Mouse (Mus musculus) CD4-positive helper T cell, adult 2 months (primary cell): ENCODE measurements at regions not wholly inside any gene's neighbourhood (a gene's known extent, or its start where the extent isn't known, plus 50 kb on each side); places are given as distances from the start of the nearest gene placed in this dataset.

Experiments used
- DNase-seq: peaks from one replicate; pipeline ENCODE4 v3.0.0-alpha.2; 2012; ENCODE audit warnings: low read depth, missing footprints, low spot score

DNA sequence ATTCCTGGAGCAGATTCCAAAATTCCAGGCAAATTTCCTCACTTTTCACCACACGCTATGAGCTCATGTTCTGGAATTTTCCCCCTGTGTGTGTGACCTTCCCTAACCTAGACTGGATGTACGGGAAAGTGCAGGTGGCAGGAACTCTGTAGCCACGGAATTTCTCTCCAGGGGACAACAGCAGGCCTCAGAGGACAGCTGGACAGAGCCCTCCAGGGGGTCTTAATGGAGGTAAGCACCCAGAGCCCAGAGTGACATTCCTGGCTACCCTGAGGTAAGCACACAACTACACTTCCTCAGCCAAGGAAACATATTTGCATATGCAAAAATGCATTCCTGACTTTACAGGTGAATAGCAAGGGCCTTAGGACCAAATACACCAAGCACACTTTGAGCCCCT is 135.8 kb downstream of the Fam43a start:
- no peak for DNase-seq

DNA sequence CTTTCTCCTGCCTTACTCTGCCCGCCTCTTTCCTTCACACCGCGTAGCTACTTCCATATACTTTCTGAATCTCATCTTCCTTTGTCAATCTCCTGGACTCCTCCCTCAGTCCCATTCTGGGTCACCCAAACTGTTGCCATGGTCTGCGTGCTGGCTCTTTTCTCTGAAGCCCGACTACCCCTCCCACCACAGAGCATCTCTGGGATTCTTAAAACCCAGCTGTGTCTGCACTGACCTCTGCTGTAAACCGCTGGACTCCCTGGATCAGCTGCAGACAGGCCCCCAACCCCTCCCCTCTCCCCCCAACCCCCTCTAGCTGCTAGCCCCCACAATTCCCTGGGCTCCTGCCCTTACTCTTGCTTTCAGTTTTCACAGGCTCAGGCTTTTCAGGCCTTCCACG is 136.4 kb downstream of the Fam43a start:
- DNase-seq = no peak

DNA sequence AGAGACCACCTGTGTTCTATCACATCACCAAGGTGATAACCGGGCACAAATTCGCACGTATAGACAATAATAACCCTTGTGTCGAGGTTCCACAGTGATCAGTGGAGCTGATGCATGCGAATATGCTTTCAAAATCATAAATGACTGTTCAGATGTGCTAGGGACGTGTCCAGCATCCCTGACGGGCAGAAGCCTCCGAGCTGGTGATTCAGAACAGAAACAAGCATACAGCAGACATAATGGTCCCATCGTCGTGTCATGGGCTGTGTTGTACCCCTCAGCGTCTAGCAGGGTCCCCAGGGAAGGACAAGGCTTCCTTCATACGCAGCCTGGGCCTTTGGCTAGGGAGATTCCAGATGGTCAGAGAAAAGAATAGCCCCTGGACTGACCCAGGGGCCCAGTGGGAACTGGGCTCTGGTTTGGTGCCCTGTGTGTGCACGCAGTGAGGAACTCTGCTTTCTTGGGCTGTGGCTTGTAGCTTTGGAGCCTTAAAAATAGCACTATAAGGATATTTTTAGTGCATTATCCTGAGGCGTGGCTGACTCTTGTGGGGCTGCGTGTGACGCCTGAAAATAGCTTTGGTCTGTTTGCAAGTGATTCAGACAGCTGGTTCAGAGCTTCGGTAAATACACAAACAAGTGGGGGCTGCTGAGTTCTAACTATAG is 137.3 kb downstream of the Fam43a start:
- no peak for DNase-seq

DNA sequence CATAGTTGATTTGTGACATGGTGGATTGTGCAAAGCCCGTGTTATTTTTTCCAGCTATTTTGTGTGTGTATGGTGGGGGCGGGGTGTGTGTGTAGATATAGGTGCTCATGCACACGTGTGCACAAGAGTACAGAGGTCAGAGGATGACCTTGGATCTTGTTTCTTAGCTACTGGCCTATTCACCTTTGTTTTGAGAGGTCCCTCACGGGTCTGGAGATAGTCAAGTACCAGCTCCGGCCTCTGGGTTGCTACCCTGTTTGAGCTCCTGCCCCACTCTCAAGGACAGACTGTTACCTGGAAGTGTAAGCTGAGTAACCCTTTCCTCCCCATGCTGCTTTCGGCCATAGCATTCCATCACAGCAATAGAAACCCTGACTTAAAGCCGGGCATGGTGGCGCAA is 138.0 kb downstream of the Fam43a start:
- no peak for DNase-seq

DNA sequence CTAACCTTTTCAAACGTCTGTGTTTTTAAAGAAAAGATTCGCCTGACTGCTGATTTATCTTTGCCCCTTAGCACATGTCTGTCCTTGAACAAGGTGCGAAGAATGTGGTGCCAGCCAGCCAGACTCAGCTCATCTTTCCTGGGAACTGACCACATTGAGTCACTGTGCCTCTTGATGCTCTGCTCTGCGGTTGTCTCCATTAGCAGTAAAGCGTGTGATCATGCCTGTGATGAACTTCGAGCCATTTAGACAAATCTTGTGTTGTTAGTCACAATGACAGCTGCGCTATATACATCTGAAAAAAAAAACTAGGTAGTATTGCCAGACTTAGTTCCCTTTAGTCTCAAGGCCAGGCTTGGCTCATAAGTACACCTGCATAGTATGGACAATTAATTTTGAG is 140.1 kb downstream of the Fam43a start:
- DNase-seq = no peak

DNA sequence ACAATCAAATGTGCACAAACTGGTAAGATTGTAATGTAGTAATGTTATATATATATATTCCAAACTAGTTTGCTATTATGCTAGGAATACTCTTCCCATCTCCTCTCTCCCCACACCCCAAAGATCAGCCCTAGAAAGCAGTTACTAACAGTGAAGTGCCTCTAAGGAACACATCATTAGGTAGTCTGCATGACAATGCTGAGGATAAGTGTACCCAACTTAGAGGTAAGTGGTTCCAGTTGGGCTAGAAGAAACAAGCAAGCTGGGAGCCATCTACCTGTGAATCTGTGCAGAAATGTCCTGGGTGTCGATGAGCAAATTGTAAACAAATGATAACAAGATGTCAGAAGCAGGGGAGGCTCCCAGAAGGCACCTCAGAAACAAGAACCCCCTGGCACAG is 141.7 kb downstream of the Fam43a start:
- DNase-seq = no peak

DNA sequence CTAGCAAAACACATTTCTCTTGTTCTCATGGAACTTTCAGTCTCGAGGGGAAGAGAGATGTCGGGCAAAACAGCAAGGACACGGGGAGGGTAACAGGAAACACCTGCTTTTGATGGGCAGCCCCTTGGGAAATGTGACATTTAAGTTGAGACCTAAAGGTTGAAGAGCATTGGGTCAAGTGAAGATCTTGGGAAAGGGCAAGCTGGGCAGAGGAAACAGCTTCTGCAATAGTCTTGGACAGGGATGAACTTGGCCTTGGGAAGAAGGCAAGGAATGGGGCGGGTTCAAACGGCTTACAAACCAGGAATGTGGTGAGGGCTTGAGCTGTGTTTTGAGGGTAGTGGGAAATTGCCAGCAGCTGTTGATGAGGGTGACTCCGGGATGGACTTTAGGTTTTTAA is 143.0 kb downstream of the Fam43a start:
- DNase-seq = no peak

DNA sequence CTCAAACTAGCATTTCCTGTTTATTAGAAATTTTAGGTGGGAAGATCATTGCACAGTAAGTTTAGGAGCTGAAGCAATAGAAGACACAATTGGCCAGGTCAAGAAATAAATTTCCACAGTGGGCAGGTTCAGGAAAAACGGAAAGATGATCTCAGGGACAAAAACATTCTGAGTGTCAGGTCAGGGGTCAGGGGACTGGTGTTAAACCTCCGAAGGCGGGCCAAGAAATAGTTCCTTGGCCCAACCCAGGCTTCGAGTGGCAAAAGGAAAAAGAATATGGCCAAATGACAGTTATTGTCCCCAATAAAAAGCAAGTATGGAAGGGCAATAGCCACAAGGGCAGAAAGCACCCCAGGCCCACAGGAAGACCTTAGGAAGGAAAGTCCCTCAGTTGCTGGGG is 144.0 kb downstream of the Fam43a start:
- no peak for DNase-seq

DNA sequence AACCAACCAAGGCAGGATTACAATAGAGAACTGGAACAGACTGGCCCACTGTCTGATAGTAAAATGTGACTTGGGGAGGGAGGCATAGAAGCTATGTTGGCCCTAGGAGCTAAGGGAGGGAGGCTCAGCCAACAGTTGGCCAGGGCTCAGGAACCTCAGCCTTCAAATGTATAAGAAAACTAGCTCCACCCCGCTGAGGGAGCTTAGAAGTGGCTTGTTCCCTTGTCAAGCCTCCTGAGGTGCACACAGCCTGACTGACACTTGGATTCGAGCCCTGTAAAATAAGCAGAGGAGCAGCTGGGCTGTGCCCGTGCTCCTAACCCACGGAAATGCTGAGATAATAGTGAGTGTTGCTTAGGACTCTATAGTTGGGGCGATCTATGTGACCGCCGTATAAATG is 144.7 kb downstream of the Fam43a start:
- no peak for DNase-seq

DNA sequence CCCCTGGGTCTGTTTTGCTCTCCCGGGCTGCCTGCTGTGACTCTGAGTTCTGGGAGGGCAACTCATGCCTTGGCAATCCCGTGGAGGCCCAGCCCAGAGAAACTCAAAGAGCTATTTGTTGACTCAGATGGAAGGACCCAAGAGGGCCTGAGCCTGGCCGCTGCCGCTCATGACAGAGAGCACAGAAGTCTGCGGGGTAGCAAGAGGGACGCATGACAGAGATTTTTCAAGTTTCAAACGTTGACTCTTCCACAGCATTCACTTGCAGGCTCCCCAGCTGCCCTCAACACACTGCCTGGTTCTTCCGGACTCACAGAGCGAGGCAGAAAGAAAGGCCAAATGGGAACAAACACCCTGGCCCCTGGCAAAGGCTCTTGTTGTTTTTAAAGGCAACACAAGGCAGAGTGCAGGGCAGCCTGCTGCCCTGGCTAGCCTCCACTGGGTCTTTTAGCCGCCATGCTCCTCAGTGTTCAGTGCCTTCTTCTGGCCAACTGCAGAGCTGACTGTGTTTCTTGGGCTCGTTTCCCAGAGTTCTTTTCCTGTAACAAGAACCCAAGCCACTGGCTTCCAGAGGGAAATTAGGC is 146.2 kb downstream of the Fam43a start:
- no peak for DNase-seq

DNA sequence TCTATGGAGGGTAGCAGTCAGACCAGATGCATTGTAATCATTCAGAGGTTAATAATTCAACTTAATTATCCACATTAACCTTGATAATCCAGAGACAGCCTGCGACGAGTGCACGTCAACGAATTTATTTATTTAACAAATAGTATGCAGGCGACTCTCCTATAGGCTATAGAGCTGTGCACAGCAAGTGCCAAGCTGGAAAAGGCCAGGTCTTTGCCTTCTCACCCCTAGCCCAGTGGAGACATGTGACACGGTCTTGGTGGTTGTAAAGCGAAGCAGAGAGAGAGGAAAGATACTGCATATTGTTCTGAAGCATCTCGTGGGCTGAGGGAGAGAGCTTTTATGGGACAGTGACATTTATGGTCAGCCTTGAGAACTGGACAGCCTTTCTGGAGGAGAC is 146.7 kb downstream of the Fam43a start:
- no peak for DNase-seq

DNA sequence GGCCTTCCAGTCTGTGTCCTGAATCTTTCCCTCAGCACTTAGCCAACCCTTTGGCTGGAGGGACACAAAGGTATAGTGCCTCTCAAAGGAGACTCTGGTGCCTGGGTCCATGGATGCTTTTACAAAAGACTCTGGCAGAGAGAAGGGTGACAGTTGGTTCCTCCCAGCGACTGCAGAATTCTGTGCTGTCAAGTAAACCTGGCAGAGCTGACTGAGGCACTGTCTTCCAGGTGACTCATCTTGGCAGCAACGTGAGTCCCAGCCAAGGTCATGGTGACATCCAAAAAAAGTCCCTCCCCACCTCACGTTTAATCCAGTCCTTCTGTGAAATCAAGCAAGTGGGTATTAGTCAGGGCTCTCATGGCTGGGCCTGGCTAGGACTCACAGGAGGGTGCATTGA is 150.3 kb downstream of the Fam43a start:
- no peak for DNase-seq

DNA sequence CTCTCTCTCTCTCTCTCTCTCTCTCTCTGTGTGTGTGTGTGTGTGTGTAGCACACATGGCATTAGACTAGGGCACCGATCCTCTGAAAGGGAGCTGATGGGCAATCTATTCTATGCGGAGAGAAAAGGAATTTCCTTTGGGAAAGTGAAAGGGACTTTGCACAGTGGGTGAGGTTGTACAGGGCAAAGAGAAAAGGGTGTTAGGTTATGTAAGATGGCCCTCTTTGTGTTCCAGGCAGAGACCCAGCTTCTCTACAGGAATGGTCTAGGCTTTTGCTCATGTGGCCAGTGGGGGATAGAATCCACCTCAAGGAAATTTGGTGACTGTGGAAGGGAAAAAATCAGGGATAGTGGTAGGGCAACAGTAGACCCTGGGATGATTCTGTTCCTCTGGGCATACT is 156.2 kb downstream of the Fam43a start:
- no peak for DNase-seq

DNA sequence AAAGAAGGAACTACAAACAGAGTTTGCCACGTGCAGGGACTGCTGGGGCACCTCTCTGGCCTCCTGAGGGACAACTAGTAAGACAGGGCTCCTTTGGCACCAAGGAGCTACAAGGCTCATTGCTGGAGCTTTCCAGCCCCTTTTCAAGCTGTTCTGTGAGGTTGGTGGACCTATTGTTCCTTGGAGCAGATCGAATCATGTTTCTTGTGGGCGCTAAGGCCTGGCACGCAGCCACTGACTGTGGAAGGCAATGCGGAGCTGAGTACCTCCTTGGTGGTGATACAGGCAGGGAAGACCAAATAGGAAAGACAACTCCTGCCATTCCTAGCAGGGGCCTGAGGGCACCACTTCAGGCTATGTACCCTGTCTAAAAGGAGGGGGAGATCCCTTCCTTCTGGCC is 157.2 kb downstream of the Fam43a start:
- no peak for DNase-seq

DNA sequence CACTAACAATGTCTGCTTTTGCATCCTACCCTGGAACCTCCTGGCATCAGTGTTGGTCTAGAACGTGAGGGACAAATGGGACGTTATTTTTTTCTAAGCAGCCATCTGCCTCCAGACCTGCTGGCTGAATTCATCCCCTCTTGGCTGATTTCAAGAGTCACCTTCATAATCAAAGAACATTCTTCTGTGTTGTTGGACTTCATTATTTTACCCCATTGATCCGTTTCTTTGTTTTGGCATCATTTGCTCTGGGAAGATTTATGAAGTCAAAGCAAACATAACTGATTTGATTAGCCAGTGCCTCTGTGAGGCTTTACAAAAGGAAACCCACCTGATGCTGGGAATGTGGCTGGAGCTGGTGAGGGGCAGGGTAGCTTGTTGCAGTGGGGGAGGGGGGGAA is 158.0 kb downstream of the Fam43a start:
- no peak for DNase-seq

DNA sequence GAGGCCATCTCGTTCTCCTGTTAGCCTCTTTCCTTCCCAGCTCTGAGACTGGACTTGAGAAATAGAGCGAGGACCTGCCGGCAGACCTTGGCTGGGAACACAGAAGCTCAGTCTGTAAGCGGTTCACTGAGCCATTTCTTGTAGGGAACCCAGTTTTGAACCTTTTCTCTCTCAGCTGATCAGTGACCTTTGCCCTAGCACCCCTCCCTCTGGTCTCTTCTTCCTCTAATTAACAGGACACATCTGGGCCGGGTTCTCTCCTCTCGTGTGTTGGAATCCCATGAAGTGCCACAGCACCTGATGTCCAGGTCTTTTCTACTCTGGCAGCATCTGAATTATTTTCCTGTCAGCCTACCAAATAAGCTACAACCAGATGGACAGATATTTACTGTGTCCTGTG is 158.5 kb downstream of the Fam43a start:
- DNase-seq = no peak

DNA sequence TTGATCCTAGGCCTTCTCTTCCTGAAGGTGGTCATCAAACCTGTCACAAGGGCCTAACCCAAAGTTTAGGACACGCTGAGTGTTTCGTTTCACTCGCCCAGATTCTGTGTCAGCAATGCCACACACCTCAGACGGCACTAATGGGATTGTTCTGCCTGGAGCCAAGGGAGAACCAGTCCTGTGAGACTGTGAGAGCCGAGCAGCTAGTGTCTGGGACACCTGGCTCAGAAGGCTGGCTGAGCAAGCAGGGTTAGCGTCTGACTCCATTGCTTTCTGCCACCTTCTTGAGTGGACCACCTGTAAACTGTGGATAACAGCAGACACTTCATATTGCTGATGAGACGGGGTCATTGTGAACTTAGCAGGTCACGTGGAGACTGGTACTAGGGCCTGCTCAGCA is 160.0 kb downstream of the Fam43a start:
- DNase-seq = no peak

DNA sequence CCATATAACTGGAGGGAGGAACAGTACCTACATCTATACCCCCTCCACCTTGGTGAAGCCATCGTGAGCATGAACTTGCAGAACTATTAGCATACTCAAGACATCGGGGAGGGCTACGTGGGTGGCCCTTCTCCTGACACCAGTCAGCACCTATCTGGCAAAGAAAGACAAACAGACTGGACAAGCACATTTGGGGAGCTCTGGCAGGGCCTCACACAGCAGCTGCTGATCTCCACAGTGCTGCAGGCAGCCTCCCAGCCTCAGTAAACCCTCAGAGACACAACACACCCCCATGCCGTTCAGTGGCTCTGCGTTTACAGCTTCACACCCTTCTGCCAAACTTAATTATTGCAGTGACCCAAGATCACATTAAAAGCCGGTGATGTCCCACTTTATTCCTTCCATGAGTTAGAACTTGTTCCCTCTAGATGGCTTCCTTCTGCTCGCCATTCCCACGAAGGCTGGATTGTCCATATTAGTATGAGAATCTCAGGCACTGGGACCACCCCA is 161.7 kb downstream of the Fam43a start:
- DNase-seq = no peak

DNA sequence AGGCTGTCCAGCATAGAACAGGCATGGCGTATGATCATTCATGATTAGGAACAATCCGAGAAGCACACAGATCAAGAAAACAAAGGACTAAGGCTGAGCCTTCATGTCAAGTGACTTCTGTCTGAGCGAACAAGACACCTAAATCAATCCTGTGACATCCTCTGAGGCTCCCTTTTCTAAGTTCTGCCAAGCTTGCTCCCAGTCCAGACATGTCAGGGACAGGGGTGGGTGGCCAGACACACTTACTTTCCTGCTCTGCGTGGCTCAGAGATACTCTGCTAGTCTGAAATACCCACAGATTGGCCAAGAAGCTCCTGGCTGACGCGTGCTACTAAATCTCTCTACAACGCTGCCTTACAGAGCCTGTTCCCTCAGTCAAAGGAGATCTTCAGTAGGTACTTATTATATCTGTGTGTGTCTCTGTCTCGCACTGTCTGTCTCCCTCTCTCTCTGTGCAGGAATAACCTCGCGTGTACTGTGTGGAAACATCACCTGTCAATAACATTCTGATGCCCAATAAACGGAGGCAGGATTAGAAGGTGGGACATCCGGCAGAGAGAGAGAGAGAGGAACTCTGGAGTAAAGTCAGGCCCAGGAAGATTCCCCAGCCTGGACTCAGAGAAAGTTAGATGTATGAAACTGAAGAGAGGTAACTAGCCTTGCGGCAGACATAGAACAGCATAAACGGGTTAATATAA is 163.5 kb downstream of the Fam43a start:
- no peak for DNase-seq

DNA sequence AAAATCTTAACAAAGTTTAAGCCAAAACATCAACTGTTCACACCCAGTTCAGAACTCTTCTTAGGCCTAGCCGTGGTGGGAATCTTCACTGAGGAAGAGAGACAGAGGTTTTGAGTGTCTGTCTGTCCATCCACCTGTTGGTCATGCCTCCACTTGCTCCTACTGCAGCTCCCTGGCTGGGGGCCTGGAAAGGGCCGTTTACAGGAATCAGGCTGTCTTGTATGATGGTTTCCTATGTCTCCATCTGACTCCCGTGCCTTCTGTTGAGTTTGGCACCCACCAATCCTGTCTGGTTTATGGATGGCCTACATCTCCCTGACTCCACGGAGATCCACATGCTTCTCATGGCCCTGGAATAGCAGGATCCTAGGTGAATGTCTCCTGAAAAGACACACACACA is 166.1 kb downstream of the Fam43a start:
- DNase-seq = no peak

DNA sequence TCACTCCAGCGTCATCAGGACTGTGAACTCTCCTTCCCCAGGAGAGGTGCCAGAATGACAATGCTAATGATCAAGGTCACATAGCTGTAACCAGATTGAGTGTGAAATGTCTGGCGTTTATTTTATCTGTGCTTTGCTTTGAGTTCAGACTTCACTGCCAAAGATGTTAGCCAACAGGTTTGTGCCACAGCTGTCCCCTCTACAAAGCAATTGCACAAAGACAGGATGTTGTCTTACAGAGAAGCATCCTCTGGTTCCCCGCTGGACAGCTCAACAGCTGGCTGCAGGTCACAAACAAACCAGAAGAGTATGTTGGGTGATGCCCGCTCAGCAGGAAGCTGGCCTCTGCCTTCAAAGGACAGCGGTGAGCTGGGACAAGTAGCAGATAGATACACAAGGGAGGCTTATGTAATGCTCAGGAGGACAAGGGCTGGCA is 169.5 kb downstream of the Fam43a start:
- DNase-seq = no peak

DNA sequence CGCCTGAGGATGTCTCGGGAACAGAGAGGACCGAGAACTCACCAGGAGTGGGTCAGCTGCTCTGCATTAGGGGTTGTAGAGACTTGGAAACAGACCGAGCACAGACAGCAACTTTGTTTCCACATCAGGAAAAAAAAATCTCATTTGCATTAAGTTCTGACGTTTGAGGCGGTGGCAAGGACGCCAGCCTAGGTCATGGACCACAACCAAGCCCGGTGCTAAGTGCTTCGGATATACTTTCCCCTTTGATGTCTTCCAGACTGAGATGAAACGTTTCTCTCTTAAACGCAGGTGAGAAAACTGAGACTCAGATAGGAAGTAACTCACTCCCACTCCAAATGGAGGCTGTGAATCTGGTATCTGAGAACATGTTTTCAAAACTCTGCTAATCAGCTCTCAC is 169.9 kb downstream of the Fam43a start:
- DNase-seq = peak; percentile 88

DNA sequence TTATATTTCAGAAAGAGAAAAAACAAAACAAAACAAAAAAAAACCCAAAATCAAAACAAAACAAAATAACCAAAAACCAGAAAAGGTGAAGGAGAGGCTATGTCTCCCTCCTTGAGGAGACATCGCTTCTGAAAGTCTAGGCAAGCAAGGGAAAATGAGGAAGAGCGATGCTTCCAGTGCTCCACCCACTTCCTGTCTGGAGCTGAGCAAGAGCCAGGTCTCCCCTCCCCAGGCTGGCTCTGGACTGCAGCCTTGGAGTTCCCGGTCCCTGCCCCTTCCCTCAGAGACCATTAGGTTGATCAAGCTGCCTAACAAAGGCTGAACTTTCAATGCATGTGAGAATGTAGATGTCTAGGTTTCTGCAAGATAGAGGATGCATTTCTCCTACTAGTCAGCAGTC is 173.3 kb downstream of the Fam43a start:
- DNase-seq = no peak
